Mouse (Mus musculus) hindbrain, embryonic 16.5 days (tissue): ENCODE results near the gene Slc37a1. TPM values are rescaled to one million over a fixed set of nuclear protein-coding genes. Genes with fewer than 3 reads are reported as not detected.
"Not testable (repeated sequence)": the region's sequence is repeated elsewhere in the genome, so short reads cannot be mapped to it uniquely, and the experiment has no call there.

ENCODE experiments used
- ATAC-seq: fragments of 200-750 bp; cut with Nextera tagmentation; 2 replicates; pipeline ENCODE4 v1.8.0; 2017; ENCODE audit warnings: moderate TSS enrichment, moderate library complexity
- H3K27ac ChIP-seq: fragments of 300-500 bp; sonication (generic); 2 replicates; pipeline ENCODE4 v1.5.1; 2014; ENCODE audit warnings: low read depth, mild to moderate bottlenecking, control low read depth, low read length, moderate library complexity
- H3K27me3 ChIP-seq: fragments of 300-500 bp; sonication (generic); replicated peaks from 2 replicates; pipeline ENCODE4 v1.6.1; 2014; ENCODE audit warnings: low read length; ENCODE audit not compliant: control insufficient read depth, insufficient read depth
- H3K36me3 ChIP-seq: fragments of 300-500 bp; sonication (generic); 2 replicates; pipeline ENCODE4 v1.6.1; 2014; ENCODE audit warnings: mild to moderate bottlenecking, low read length, moderate library complexity, mixed read lengths; ENCODE audit not compliant: control insufficient read depth, insufficient read depth
- H3K4me1 ChIP-seq: fragments of 300-500 bp; sonication (generic); 2 replicates; pipeline ENCODE4 v1.6.1; 2014; ENCODE audit warnings: low read depth, low read length; ENCODE audit not compliant: control insufficient read depth, insufficient read depth
- H3K4me2 ChIP-seq: fragments of 300-500 bp; sonication (generic); 2 replicates; pipeline ENCODE4 v1.6.1; 2014; ENCODE audit warnings: mild to moderate bottlenecking, low read length, control low read depth, moderate library complexity
- H3K4me3 ChIP-seq: fragments of 300-500 bp; sonication (generic); 2 replicates; pipeline ENCODE4 v1.5.1; 2014; ENCODE audit warnings: mild to moderate bottlenecking, low read length, control low read depth, moderate library complexity
- H3K9ac ChIP-seq: fragments of 300-500 bp; sonication (generic); 2 replicates; pipeline ENCODE4 v1.6.1; 2014; ENCODE audit warnings: low read depth, mild to moderate bottlenecking, control low read depth, low read length, moderate library complexity
- H3K9me3 ChIP-seq: fragments of 300-500 bp; sonication (generic); 2 replicates; pipeline ENCODE4 v1.6.1; 2014; ENCODE audit warnings: mild to moderate bottlenecking, low read length, moderate library complexity; ENCODE audit not compliant: control insufficient read depth
- WGBS: fragments of 180-500 bp; shearing (Covaris S2); extraction: QIAGEN DNeasy Blood & Tissue Kit; methylation state at CpG from one replicate; pipeline ENCODE4 v1.1.7; 2014; 5-methylcytosine and 5-hydroxymethylcytosine counted together
- polyA plus RNA-seq: library from polyadenylated mRNA; unstranded; fragments of >200 nt; fragmentation: Nextera tagmentation; extraction: Ambion mirVana; gene quantifications from 2 replicates; pipeline ENCODE4 v1.2.1, GENCODE M21; 2015

Gene Slc37a1
- polyA plus RNA-seq, 1 experiment from 2014 or later: 8.6 TPM

- not testable (repeated sequence) for H3K9me3 ChIP-seq, H3K27me3 ChIP-seq, H3K4me2 ChIP-seq, H3K27ac ChIP-seq, H3K36me3 ChIP-seq, H3K9ac ChIP-seq, ATAC-seq, H3K4me1 ChIP-seq, H3K4me3 ChIP-seq
- WGBS: 74% methylated on average over 3 of the region's 3 CpGs
Measured at GRCm38 (mm10) chr17:31354684-31355083, 68.1 kb downstream of the Slc37a1 start.

DNA sequence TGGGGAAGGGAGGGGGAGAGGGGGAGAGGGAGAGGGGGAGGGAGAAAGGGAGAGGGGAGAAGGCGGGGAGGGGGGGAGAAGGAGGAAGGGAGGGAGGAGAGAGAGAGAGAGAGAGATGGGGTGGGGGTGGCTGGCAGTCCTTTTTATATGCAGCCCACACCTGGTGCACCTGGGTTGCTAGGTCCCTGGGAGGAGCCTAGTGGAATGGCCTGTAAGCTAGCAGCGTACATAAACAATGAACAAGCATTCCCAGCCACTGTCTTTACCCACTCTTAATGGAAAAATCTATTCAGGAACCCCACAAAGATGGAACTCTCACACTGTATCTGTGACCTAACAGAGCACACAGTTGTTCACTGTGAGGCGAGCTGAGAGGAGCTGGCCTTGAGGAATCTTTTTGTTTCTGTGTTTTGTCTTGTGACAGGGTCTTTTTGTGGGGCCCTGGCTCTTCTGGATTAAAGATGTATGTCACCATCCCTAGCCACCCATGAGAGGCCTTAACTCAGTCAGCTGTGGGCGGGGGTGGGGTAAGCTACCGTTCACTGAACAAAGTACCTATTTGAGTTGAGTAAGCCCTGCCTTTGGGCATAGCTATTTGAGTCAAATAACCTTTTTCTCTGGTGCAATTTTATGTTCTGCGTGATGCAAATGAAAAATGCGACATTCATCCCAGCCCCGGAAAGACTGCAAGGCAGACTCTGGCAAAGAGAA lies 69.4 kb downstream of the Slc37a1 start:
- Histone ChIP-seq H3K27me3 (no peaks in the 10 kb centered on the region), H3K4me2 (no peak overlapping the region), H3K36me3 (no peaks in the 10 kb centered on the region), H3K9ac (no peak overlapping the region), H3K4me1 (peaks cover 2% of the 10 kb centered on the region; the same call in 1 of the 2 replicates), H3K27ac (peak overlapping the region; percentile 2; the same call in 1 of the 2 replicates), H3K4me3 (no peak overlapping the region), H3K9me3 (no peaks in the 10 kb centered on the region)
- peak; percentile 66 for ATAC-seq
- 34% methylated on average over 8 of the region's 8 CpGs for WGBS

DNA sequence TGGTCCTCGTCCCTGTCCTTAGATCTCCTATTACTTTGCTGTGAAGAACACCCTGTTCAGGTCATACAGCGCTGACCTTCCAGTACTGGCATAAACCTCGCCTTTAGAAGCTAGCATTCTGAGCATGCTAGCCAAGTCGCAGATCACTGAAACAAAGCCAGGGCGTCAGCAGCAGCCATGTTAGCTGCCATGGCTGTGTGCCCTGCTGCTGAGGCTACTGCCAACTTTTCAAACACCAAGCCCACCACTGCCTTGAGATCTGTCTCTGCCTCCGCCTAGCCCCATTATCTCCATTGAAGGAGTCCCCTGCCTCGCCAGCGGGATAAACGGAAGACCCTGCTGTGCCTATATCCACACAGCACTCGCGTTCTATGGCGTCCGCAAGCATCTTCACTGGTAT lies 74.0 kb downstream of the Slc37a1 start:
- H3K27ac ChIP-seq: peak overlapping the region; percentile 25
- WGBS: 66% methylated on average over 13 of the region's 13 CpGs
- no peaks in the 10 kb centered on the region for H3K27me3 ChIP-seq

GRCm38 (mm10) chr17:31365586-31366166 lies 79.1 kb downstream of the Slc37a1 start:
- H3K27ac ChIP-seq: no peak overlapping the region
- ATAC-seq: peak; percentile 70

More for the DNA sequence above, 74.0 kb downstream of the Slc37a1 start:
- Histone ChIP-seq H3K4me2 (no peak overlapping the region), H3K36me3 (no peaks in the 10 kb centered on the region), H3K4me3 (no peak overlapping the region), H3K4me1 (no peaks in the 10 kb centered on the region; the same call in none of the 2 replicates), H3K9me3 (no peaks in the 10 kb centered on the region), H3K9ac (no peak overlapping the region)
- ATAC-seq: peak; percentile 51; the same call in 1 of the 2 replicates

DNA sequence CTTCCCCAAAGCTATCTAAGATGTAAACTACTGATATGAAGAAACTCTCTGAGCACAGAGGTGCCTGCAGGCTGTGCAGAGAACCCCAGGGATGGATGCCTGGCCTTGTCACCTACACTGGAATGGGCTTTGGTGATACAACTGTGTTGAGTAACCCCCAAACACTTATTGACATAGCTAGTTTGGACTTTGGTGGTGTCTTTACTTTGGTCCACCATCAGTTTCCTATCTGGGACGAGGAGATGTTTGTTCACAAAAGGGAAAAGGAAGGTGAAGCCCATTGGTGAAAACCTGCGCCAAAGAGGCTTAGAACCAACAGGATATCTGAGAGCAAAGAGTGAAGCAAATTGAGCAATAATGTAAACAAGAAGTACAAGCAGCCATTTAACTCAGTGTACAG lies 83.6 kb downstream of the Slc37a1 start:
- no peak overlapping the region for H3K4me2 ChIP-seq
- no peaks in the 10 kb centered on the region; the same call in 1 of the 2 replicates for H3K4me1 ChIP-seq
- no peak overlapping the region for H3K27ac ChIP-seq
- no peak overlapping the region for H3K9ac ChIP-seq
- ATAC-seq: no peak
- H3K36me3 ChIP-seq: no peaks in the 10 kb centered on the region
- WGBS: 85% methylated on average over 2 of the region's 2 CpGs
- no peaks in the 10 kb centered on the region for H3K27me3 ChIP-seq
- H3K9me3 ChIP-seq: no peaks in the 10 kb centered on the region
- H3K4me3 ChIP-seq: no peak overlapping the region

More at GRCm38 (mm10) chr17:31365586-31366166, 79.1 kb downstream of the Slc37a1 start:
- H3K9ac ChIP-seq: no peak overlapping the region
- H3K36me3 ChIP-seq: no peaks in the 10 kb centered on the region
- 73% methylated on average over 5 of the region's 5 CpGs for WGBS
- H3K4me1 ChIP-seq: no peaks in the 10 kb centered on the region; the same call in none of the 2 replicates
- no peaks in the 10 kb centered on the region for H3K9me3 ChIP-seq
- H3K4me3 ChIP-seq: no peak overlapping the region
- no peak overlapping the region for H3K4me2 ChIP-seq
- no peaks in the 10 kb centered on the region for H3K27me3 ChIP-seq

GRCm38 (mm10) chr17:31370931-31371330 lies 84.3 kb downstream of the Slc37a1 start:
- H3K27me3 ChIP-seq: no peaks in the 10 kb centered on the region

DNA sequence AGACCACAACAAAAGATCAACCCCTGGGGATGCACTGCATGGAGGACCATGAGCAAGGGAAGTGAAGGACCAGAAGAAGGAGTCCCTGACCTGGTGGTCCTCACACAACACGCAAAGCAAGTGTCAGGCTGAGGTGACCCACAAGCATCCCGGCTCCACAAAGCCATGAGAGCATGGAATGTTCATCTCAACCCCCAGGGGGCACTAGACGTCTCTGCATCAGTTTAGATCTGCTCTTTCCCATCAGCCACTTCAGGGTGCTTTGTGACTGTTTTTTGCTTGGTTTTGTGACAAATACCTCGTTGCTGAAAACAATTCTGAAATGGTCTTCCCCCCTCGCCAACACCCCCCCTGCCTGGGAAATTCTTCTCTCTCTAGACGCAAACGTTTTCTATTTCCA lies 91.4 kb downstream of the Slc37a1 start:
- peak; percentile 64; the same call in 1 of the 2 replicates for ATAC-seq
- 6% methylated on average over 7 of the region's 7 CpGs for WGBS
- 0 out of 2 replicates have a peak overlapping the region, but pooled peaks have one; percentile 30 for H3K9ac ChIP-seq

More at GRCm38 (mm10) chr17:31370931-31371330, 84.3 kb downstream of the Slc37a1 start:
- H3K9me3 ChIP-seq: no peaks in the 10 kb centered on the region
- no peak for ATAC-seq
- H3K9ac ChIP-seq: no peak overlapping the region
- no peak overlapping the region for H3K4me2 ChIP-seq
- no peak overlapping the region for H3K27ac ChIP-seq
- H3K36me3 ChIP-seq: no peaks in the 10 kb centered on the region
- no peak overlapping the region for H3K4me3 ChIP-seq
- H3K4me1 ChIP-seq: no peaks in the 10 kb centered on the region; the same call in 1 of the 2 replicates

DNA sequence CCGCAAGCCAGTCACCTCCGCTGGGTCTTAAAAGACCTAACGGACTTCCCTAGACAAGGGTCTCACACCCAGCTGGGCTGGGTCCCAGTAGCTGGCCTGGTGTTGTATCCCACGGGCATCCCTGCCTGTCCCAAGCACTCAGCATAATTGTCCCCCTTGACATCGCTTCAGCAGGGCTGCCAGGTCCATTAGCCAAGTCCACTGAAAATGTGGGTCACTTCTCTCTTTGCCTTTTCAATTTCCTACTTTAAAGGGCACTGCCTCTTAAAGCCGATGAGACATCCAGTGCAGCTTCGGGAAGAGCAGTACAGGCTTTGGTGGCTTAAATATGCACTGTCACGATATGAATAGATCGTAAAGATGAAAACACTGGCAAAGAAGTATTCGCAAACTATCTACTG lies 91.8 kb downstream of the Slc37a1 start:
- peak; percentile 85 for ATAC-seq
- 60% methylated on average over 10 of the region's 10 CpGs for WGBS
- peak overlapping the region; percentile 20; the same call in 1 of the 2 replicates for H3K27ac ChIP-seq
- no peaks in the 10 kb centered on the region for H3K36me3 ChIP-seq
- H3K4me2 ChIP-seq: peak overlapping the region; percentile 37
- H3K9me3 ChIP-seq: no peaks in the 10 kb centered on the region
- H3K9ac ChIP-seq: 0 out of 2 replicates have a peak overlapping the region, but pooled peaks have one; percentile 30
- H3K4me1 ChIP-seq: peaks cover 3% of the 10 kb centered on the region; the same call in 1 of the 2 replicates
- H3K27me3 ChIP-seq: no peaks in the 10 kb centered on the region
- no peak overlapping the region for H3K4me3 ChIP-seq

More for the DNA sequence above, 91.4 kb downstream of the Slc37a1 start:
- Histone ChIP-seq H3K27ac (peak overlapping the region; percentile 20; the same call in 1 of the 2 replicates), H3K4me3 (no peak overlapping the region), H3K27me3 (no peaks in the 10 kb centered on the region), H3K36me3 (no peaks in the 10 kb centered on the region), H3K9me3 (no peaks in the 10 kb centered on the region), H3K4me1 (peaks cover 3% of the 10 kb centered on the region; the same call in 1 of the 2 replicates), H3K4me2 (peak overlapping the region; percentile 37)

GRCm38 (mm10) chr17:31379086-31379485 lies 92.5 kb downstream of the Slc37a1 start:
- no peaks in the 10 kb centered on the region for H3K27me3 ChIP-seq
- 79% methylated on average over 2 of the region's 2 CpGs for WGBS
- no peak for ATAC-seq

More at GRCm38 (mm10) chr17:31379086-31379485, 92.5 kb downstream of the Slc37a1 start:
- no peak overlapping the region for H3K27ac ChIP-seq
- H3K4me1 ChIP-seq: peaks cover 3% of the 10 kb centered on the region; the same call in 1 of the 2 replicates
- H3K4me2 ChIP-seq: no peak overlapping the region
- no peak overlapping the region for H3K9ac ChIP-seq
- H3K36me3 ChIP-seq: no peaks in the 10 kb centered on the region
- H3K9me3 ChIP-seq: no peaks in the 10 kb centered on the region
- H3K4me3 ChIP-seq: no peak overlapping the region
